Mouse (Mus musculus): ENCODE data around the gene Lyzl4. TPM values are rescaled to one million over a fixed set of nuclear protein-coding genes. Genes with fewer than 3 reads are reported as not detected.

The Lyzl4 gene
- total RNA-seq, 4 experiments from 2014 or later: not detected

- DNase-seq (ENCODE audit: low spot score in 2 of 2): no peak
Observed at GRCm38 (mm10) chr9:121653668-121654067, 11.8 kb upstream of the Lyzl4 start.

GRCm38 (mm10) chr9:121647026-121647425, 5.1 kb upstream of the Lyzl4 start:
- no peak for DNase-seq (ENCODE audit: low spot score in 2 of 2)

- no peak for DNase-seq (ENCODE audit: low spot score in 2 of 2)
Observed at GRCm38 (mm10) chr9:121644855-121645254, 3.0 kb upstream of the Lyzl4 start.

- no peak for DNase-seq (ENCODE audit: low spot score in 2 of 2)
Observed at GRCm38 (mm10) chr9:121642401-121643181, 695 bp upstream of the Lyzl4 start, which contains the start of gene Vipr1. TSS of gene Vipr1 (plus strand) at chr9:121642716.

- no peak for DNase-seq (ENCODE audit: low spot score in 2 of 2)
Observed at GRCm38 (mm10) chr9:121641235-121641915, 521 bp downstream of the Lyzl4 start.

- DNase-seq (ENCODE audit: low spot score in 2 of 2): no peak
Observed at GRCm38 (mm10) chr9:121639790-121640189, 2.1 kb downstream of the Lyzl4 start.

GRCm38 (mm10) chr9:121635835-121636576, 5.9 kb downstream of the Lyzl4 start:
- DNase-seq (ENCODE audit: low spot score in 2 of 2): no peak

- no peak for DNase-seq (ENCODE audit: low spot score in 2 of 2)
Observed at GRCm38 (mm10) chr9:121633306-121633705, 8.6 kb downstream of the Lyzl4 start.

GRCm38 (mm10) chr9:121632891-121633290, 9.0 kb downstream of the Lyzl4 start:
- no peak for DNase-seq (ENCODE audit: low spot score in 2 of 2)

GRCm38 (mm10) chr9:121631946-121632345, 9.9 kb downstream of the Lyzl4 start:
- DNase-seq (ENCODE audit: low spot score in 2 of 2): no peak

GRCm38 (mm10) chr9:121630627-121631026, 11.3 kb downstream of the Lyzl4 start:
- no peak for DNase-seq (ENCODE audit: low spot score in 2 of 2)

GRCm38 (mm10) chr9:121624920-121625319, 17.0 kb downstream of the Lyzl4 start:
- DNase-seq (ENCODE audit: low spot score in 2 of 2): no peak

GRCm38 (mm10) chr9:121623235-121623634, 18.7 kb downstream of the Lyzl4 start:
- no peak for DNase-seq (ENCODE audit: low spot score in 2 of 2)

GRCm38 (mm10) chr9:121619441-121619840, 22.5 kb downstream of the Lyzl4 start:
- DNase-seq (ENCODE audit: low spot score in 2 of 2): no peak

GRCm38 (mm10) chr9:121616471-121616870, 25.4 kb downstream of the Lyzl4 start:
- no peak for DNase-seq (ENCODE audit: low spot score in 2 of 2)

- DNase-seq (ENCODE audit: low spot score in 2 of 2): no peak
Observed at GRCm38 (mm10) chr9:121614241-121614757, 27.6 kb downstream of the Lyzl4 start.

- no peak for DNase-seq (ENCODE audit: low spot score in 2 of 2)
Observed at GRCm38 (mm10) chr9:121613192-121613591, 28.7 kb downstream of the Lyzl4 start.

- no peak for DNase-seq (ENCODE audit: low spot score in 2 of 2)
Observed at GRCm38 (mm10) chr9:121609381-121609780, 32.5 kb downstream of the Lyzl4 start.

- DNase-seq (ENCODE audit: low spot score in 2 of 2): no peak
Observed at GRCm38 (mm10) chr9:121606498-121607096, 35.3 kb downstream of the Lyzl4 start.

GRCm38 (mm10) chr9:121605414-121606278, 36.2 kb downstream of the Lyzl4 start:
- peak; percentile 40 to 50 for DNase-seq (ENCODE audit: low spot score in 2 of 2)
